ENCODE assay signal across 16 mouse cellular contexts in the genomic region with DNA sequence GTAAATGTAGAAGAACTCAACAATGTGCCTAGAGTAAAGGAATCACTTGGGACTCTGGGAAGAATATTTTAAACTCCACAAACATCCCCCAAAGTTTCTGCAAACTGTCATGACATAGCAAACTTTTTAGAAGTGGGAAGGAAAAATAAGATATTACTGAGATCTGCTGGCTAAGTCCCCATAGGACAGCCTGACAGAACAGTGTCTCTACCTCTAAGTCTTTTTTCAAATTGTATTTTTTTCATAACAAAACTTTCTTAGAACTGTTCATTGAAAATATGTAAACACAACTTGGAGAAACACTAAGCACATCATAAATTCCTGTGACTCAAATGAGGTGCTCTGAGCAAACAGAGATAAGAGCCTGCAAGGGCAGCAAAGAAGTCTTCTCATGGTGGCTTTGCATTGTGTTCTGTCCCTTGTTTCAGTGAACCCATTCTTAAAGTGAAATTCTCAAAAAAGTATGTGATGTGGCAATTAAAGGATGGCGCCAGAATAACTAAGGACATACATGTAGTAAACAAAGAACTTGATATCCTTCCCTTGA.
"Had no signal": no experiment of that assay in that cellular context is flagged by ENCODE, and none has a peak within 500 bp of the region (broad histone marks: within the 10 kb centered on the region; RNA-seq: fewer than 3 reads in every experiment).

No protein-coding gene starts in this region.

- H3K4me3 ChIP-seq: neural tube, embryonic 13.5 days; neural tube, embryonic 15.5 days; stomach, embryonic 15.5 days had no signal

- H3K27ac ChIP-seq: neural tube, embryonic 13.5 days; neural tube, embryonic 15.5 days; stomach, embryonic 15.5 days; stomach, postnatal 0 days had no signal

- H3K4me1 ChIP-seq: neural tube, embryonic 13.5 days; neural tube, embryonic 15.5 days; stomach, embryonic 15.5 days had no signal

- H3K4me2 ChIP-seq: neural tube, embryonic 13.5 days; neural tube, embryonic 15.5 days; stomach, embryonic 15.5 days had no signal

- H3K27me3 ChIP-seq: neural tube, embryonic 13.5 days; neural tube, embryonic 15.5 days; stomach, embryonic 15.5 days had no signal

- H3K9ac ChIP-seq: neural tube, embryonic 13.5 days; neural tube, embryonic 15.5 days; stomach, embryonic 15.5 days had no signal

- DNase-seq: retina, postnatal 1 day; right cerebral cortex, adult 18-20 months; right cerebral cortex, postnatal 14 days; right cerebral cortex, postnatal 25 days; right cerebral cortex, postnatal 4 days; spleen, adult 18-20 months; thymus, adult 18-20 months; thymus, adult 2 months; thymus, postnatal 14 days; thymus, postnatal 25 days; thymus, postnatal 36 days; thymus, postnatal 4 days had no signal

- H3K9me3 ChIP-seq: neural tube, embryonic 13.5 days; neural tube, embryonic 15.5 days; stomach, embryonic 15.5 days had no signal

- H3K36me3 ChIP-seq: neural tube, embryonic 13.5 days; neural tube, embryonic 15.5 days; stomach, embryonic 15.5 days had no signal
